In the genomic region with DNA sequence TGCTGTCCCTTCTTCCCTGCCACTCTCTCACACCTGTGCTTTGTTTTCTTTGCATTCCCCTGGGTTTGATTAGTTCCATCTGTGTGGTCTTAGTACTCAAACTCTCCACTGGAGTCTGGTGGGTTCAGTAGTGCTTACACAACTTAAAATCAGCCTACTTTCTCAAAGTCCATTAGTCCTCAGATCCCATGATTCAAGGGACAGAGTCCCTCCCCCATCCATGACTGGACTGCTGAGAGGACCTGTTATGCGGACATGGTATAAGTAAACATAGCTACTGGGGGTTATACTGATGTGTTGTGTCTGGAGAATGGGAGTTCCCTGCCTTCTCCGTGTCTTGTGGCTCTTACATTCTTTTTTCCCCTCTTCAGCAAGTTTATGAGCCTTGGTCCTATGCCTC, we compare ENCODE assay signal across 21 mouse cellular contexts. TPM values are rescaled to one million over a fixed set of nuclear protein-coding genes. Genes with fewer than 3 reads are reported as not detected.
DNase-seq lines count a peak whose midpoint lies in the region; ATAC-seq and TF ChIP-seq lines count a peak whose summit lies in the region.
"Had no signal": no experiment of that assay in that cellular context is flagged by ENCODE, and none has a peak within 500 bp of the region (broad histone marks: within the 10 kb centered on the region; RNA-seq: fewer than 3 reads in every experiment).

No protein-coding gene starts in this region.

- WGBS in kidney, adult 2 months = 63% methylated on average over 2 of the region's 2 CpGs
- 76% methylated on average over 2 of the region's 2 CpGs for WGBS in liver, embryonic 15.5 days (ENCODE audit: insufficient replicate concordance)
- WGBS in liver, embryonic 11.5 days = 87% methylated on average over 2 of the region's 2 CpGs
- WGBS in midbrain, embryonic 11.5 days = 84% methylated on average over 2 of the region's 2 CpGs
- 95% methylated on average over 2 of the region's 2 CpGs for whole genome bisulfite sequencing in midbrain, embryonic 13.5 days

- no peak for TF ChIP-seq CTCF in kidney, adult 2 months (conservative IDR thresholded peaks at IDR 0.05; ENCODE audit: insufficient read depth, insufficient read length, low read depth, low read length)

- ATAC-seq in liver, embryonic 15.5 days (ENCODE audit: insufficient read depth) = 0 out of 2 replicates have a peak, but pooled peaks have one; percentile 22
- ATAC-seq in liver, embryonic 11.5 days (replicated peaks; ENCODE audit: low FRiP score) = no peak
- no peak for ATAC-seq in midbrain, embryonic 11.5 days (ENCODE audit: low FRiP score)
- ATAC-seq in midbrain, embryonic 13.5 days = no peak
- ATAC-seq: CD4-positive, CD25-positive, alpha-beta regulatory T cell, adult 4 months; forebrain, embryonic 14.5 days; forebrain, postnatal 0 days had no signal

- no peak overlapping the region for H3K4me2 ChIP-seq in liver, embryonic 15.5 days
- H3K4me2 ChIP-seq in liver, embryonic 11.5 days = no peak overlapping the region
- no peak overlapping the region for H3K4me2 ChIP-seq in midbrain, embryonic 11.5 days
- H3K4me2 ChIP-seq in midbrain, embryonic 13.5 days (replicated peaks) = no peak overlapping the region
- H3K4me2 ChIP-seq: embryonic facial prominence, embryonic 12.5 days; embryonic facial prominence, embryonic 15.5 days; heart, embryonic 11.5 days; hindbrain, embryonic 12.5 days had no signal

- TF ChIP-seq POLR2A in kidney, adult 2 months (IDR thresholded peaks at IDR 0.05; ENCODE audit: low read depth, low read length) = no peak

- no peaks in the 10 kb centered on the region for H3K36me3 ChIP-seq in kidney, adult 2 months (ENCODE audit: control insufficient read depth, insufficient read depth, low read length)
- H3K36me3 ChIP-seq in liver, embryonic 15.5 days (replicated peaks) = 0 out of 2 replicates have a peak, but pooled peaks cover 5% of the 10 kb centered on the region
- H3K36me3 ChIP-seq in liver, embryonic 11.5 days (ENCODE audit: control insufficient read depth, insufficient read depth, low read length) = peaks cover 9% of the 10 kb centered on the region
- H3K36me3 ChIP-seq in midbrain, embryonic 11.5 days (ENCODE audit: control insufficient read depth, insufficient read depth, low read length) = peaks cover 2% of the 10 kb centered on the region; the same call in 1 of the 2 replicates
- peaks cover 57% of the 10 kb centered on the region for H3K36me3 ChIP-seq in midbrain, embryonic 13.5 days

- no peak overlapping the region for H3K27ac ChIP-seq in kidney, adult 2 months (ENCODE audit: insufficient read depth, low read depth, low read length)
- H3K27ac ChIP-seq in liver, embryonic 15.5 days (replicated peaks) = no peak overlapping the region
- no peak overlapping the region for H3K27ac ChIP-seq in liver, embryonic 11.5 days (ENCODE audit: low read depth, low read length)
- H3K27ac ChIP-seq in midbrain, embryonic 11.5 days (ENCODE audit: low read depth, low read length) = no peak overlapping the region
- no peak overlapping the region for H3K27ac ChIP-seq in midbrain, embryonic 13.5 days
- H3K27ac ChIP-seq: embryonic facial prominence, embryonic 12.5 days; embryonic facial prominence, embryonic 15.5 days; gastrocnemius, adult 2 months; hindbrain, embryonic 12.5 days had no signal

- H3K9ac ChIP-seq in liver, embryonic 15.5 days = no peak overlapping the region
- H3K9ac ChIP-seq in liver, embryonic 11.5 days (ENCODE audit: low read depth, low read length) = no peak overlapping the region
- no peak overlapping the region for H3K9ac ChIP-seq in midbrain, embryonic 11.5 days (ENCODE audit: low read length)
- H3K9ac ChIP-seq in midbrain, embryonic 13.5 days (replicated peaks) = no peak overlapping the region
- H3K9ac ChIP-seq: embryonic facial prominence, embryonic 12.5 days; embryonic facial prominence, embryonic 15.5 days; forebrain, postnatal 0 days; hindbrain, embryonic 12.5 days had no signal

- peak; percentile 21 for DNase-seq in kidney, adult 2 months
- no peak for DNase-seq in kidney, postnatal 14 days
- no peak for DNase-seq in liver, embryonic 11.5 days (ENCODE audit: low spot score)
- peak; percentile 71 for DNase-seq in midbrain, embryonic 11.5 days (ENCODE audit: low spot score, missing footprints)
- DNase-seq: adrenal gland, adult 2 months; cerebellum, adult 11 months; cerebellum, adult 2 months; cerebellum, adult 9-11 months; cerebellum, postnatal 25 days; forebrain, postnatal 0 days; gastrocnemius, adult 2 months; gastrocnemius, postnatal 14 days; heart, adult 11 months had no signal

- H3K9me3 ChIP-seq in liver, embryonic 15.5 days (replicated peaks) = no peaks in the 10 kb centered on the region
- H3K9me3 ChIP-seq in liver, embryonic 11.5 days (ENCODE audit: control insufficient read depth, low read length) = no peaks in the 10 kb centered on the region
- no peaks in the 10 kb centered on the region for H3K9me3 ChIP-seq in midbrain, embryonic 11.5 days (ENCODE audit: control insufficient read depth, low read length)
- no peaks in the 10 kb centered on the region for H3K9me3 ChIP-seq in midbrain, embryonic 13.5 days
- H3K9me3 ChIP-seq: embryonic facial prominence, embryonic 12.5 days; embryonic facial prominence, embryonic 15.5 days; hindbrain, embryonic 12.5 days had no signal

- H3K27me3 ChIP-seq in kidney, adult 2 months (replicated peaks; ENCODE audit: control insufficient read depth, insufficient read depth, low read length) = no peaks in the 10 kb centered on the region
- no peaks in the 10 kb centered on the region for H3K27me3 ChIP-seq in liver, embryonic 15.5 days
- no peaks in the 10 kb centered on the region for H3K27me3 ChIP-seq in liver, embryonic 11.5 days (replicated peaks; ENCODE audit: control insufficient read depth, insufficient read depth, low read length)
- no peaks in the 10 kb centered on the region for H3K27me3 ChIP-seq in midbrain, embryonic 11.5 days (ENCODE audit: control insufficient read depth, insufficient read depth, low read length)
- H3K27me3 ChIP-seq in midbrain, embryonic 13.5 days = no peaks in the 10 kb centered on the region
- H3K27me3 ChIP-seq: embryonic facial prominence, embryonic 12.5 days; embryonic facial prominence, embryonic 15.5 days; hindbrain, embryonic 12.5 days had no signal

- H3K4me3 ChIP-seq in kidney, adult 2 months (ENCODE audit: insufficient read depth, low read depth, low read length) = no peak overlapping the region
- H3K4me3 ChIP-seq in liver, embryonic 15.5 days (replicated peaks) = no peak overlapping the region
- H3K4me3 ChIP-seq in liver, embryonic 11.5 days (ENCODE audit: low read depth, low read length) = no peak overlapping the region
- H3K4me3 ChIP-seq in midbrain, embryonic 11.5 days (ENCODE audit: low read depth, low read length) = no peak overlapping the region
- no peak overlapping the region for H3K4me3 ChIP-seq in midbrain, embryonic 13.5 days (replicated peaks)
- H3K4me3 ChIP-seq: embryonic facial prominence, embryonic 12.5 days; embryonic facial prominence, embryonic 15.5 days; gastrocnemius, adult 2 months; hindbrain, embryonic 12.5 days had no signal

- peaks cover 4% of the 10 kb centered on the region; the same call in 1 of the 2 replicates for H3K4me1 ChIP-seq in kidney, adult 2 months (ENCODE audit: control insufficient read depth, insufficient read depth, low read length)
- peaks cover 6% of the 10 kb centered on the region; the same call in 1 of the 2 replicates for H3K4me1 ChIP-seq in liver, embryonic 15.5 days (replicated peaks)
- H3K4me1 ChIP-seq in liver, embryonic 11.5 days (replicated peaks; ENCODE audit: control insufficient read depth, insufficient read depth, low read length) = no peaks in the 10 kb centered on the region
- H3K4me1 ChIP-seq in midbrain, embryonic 11.5 days (ENCODE audit: control insufficient read depth, insufficient read depth, low read length) = no peaks in the 10 kb centered on the region
- H3K4me1 ChIP-seq in midbrain, embryonic 13.5 days (replicated peaks) = no peaks in the 10 kb centered on the region
- H3K4me1 ChIP-seq: hindbrain, embryonic 12.5 days had no signal

RNA-seq across cellular contexts. Expression of a gene that starts 40.5 kb away (rescaled TPM):
- polyA plus RNA-seq in kidney, adult 2 months (2012; rRNA removed) = 34.3 and 45.8 TPM in 2 replicates
- polyA plus RNA-seq in liver, embryonic 15.5 days (2015; fragmentation: Nextera tagmentation; extraction: Ambion mirVana) = 6.8 and 7.4 TPM in 2 replicates
- 24.7 and 26.7 TPM in 2 replicates for polyA plus RNA-seq in liver, embryonic 11.5 days (2014; fragmentation: Nextera tagmentation; extraction: Ambion mirVana)
- polyA plus RNA-seq in midbrain, embryonic 11.5 days (2014; fragmentation: Nextera tagmentation; extraction: Ambion mirVana) = 14.4 and 14.6 TPM in 2 replicates
- polyA plus RNA-seq in midbrain, embryonic 13.5 days (2015; fragmentation: Nextera tagmentation; extraction: Ambion mirVana) = 3.6 and 4.4 TPM in 2 replicates

Comparison
In these comparisons a context has a peak if more than half of its experiments do, and no peak if none do; other contexts are left out.
1. DNase-seq: peak in kidney, adult 2 months (single experiment) and midbrain, embryonic 11.5 days (single experiment); none in kidney, postnatal 14 days (single experiment) and liver, embryonic 11.5 days (single experiment).